Mouse (Mus musculus): ENCODE results near the gene Ormdl3.

Gene Ormdl3

DNA sequence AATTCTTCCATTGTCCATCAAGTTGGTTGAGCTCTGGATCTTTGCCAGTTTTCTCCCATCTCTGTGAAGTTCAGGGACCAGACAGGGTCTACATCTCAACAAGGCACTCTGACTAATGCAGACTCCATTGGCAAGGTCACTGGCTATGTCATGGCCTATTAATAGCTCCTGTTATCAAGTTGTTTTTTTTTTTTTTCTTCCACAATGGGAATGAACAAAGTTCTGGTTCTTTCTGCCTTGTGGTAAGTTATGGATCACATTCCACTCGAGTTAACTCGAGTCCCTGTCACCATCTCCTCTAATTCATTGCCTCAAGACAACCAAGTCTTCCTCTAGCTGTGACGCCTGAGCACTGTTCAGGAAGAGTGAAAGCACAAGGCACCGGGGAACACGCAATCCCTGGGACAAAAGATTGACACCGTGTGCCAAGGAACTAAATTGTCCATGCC, 1.7 kb upstream of the Ormdl3 start:
- DNase-seq (ENCODE audit: low read depth, low spot score): no peak

DNA sequence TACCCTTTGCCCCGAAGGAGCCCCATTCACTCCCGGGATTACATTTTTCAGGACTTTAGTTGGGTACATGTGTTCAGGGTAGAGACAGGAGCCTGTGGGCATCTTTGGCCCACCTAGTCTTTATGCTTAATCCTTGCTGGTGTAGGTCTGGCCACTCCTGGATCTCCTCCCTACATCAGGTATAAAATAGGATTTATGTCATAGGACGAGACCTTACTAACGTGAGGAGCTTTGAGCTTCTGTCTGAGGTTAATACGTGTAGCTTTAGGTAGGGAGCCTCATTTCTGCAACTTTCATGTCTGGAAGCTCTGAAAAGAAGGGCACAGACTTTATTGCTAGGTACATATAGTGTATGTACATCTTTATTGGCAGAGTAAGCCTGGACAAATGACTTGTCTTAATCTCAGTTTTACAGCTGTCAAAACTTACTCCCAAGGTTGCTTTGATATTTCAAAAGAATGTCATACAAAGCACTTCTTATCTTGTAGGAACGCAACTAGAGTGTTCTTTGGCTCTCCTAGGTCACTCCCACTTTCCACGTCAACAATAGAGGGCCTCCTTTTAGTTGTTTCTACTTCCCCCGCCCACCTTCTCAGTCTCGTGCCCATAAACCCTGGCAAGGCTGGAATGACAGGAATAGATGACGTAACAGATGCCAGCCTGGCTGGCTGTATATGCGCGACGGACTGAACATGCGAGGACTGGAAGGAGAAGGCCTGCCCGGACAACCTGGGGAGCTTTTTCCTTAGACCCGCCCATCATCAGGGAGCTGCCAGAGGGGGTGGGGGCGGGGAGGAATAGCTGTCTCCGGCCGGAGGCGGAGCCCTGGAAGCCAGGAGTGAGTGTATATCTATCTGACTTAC, 747 bp upstream of the Ormdl3 start:
- peak; percentile 66 for DNase-seq (ENCODE audit: low read depth, low spot score)

DNA sequence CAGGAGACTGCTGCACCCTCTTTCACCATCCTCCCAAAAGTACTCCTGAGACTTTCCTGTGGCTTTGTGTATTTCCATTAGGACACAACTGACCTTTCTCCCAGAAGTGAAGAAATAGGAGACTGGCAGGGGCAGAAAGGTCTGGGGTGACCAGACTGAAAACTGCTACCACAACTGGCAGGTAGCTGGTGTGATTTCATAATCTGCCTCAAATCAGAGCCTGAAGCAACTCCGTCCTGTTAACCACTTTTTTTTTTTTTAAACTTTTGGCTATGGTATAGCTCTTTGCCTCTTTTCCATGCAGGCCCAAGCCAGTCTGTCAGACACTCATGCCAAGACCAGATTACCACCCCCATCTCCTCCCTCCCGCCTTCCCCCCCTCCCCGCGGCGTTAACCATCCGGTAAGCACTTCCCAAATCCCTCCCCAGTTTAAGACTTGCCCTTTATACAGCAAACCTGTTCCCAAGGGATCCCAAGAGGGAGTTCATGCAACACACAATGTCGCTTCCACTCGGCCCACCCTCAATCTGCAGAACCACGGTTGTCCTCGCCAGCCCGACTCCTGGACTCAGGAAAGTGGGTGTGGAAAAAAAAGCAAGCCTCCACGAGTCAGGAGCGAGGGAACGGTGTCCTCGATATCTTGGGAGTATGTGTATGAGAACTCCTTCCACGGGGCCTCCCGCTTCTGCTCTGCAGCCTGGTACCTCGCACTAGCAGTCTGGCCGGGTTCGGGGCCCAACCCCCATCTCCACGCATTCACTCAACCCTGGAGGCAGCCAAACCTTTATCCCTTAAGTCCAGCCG, 879 bp downstream of the Ormdl3 start:
- peak; percentile 12 for DNase-seq (ENCODE audit: low read depth, low spot score)

DNA sequence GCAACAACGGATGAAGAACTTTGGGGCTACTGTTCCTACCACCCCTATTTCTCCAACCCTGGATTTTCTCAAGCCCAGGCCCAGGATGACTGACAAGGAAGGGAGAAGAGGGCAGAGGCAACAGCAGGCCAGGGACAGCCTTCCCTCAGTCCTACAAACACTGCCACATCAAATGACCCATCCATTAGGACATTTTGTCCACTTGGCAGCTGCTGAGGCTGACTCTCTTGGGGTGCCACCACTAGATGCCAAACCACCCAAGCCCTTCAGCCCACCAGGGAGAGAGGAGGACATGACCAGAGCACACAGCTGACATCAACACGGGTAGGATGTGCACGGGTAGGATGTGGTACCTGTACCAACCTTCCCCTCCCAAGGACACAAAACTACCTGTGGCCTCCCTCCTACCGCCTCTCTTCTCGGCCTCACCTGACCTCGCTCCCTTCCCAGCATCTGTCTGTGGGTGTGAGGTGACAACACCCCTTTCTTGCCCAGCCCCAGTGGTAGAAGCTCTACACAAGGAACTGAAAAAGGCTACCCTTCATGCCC, 2.5 kb downstream of the Ormdl3 start:
- DNase-seq (ENCODE audit: low read depth, low spot score): no peak

DNA sequence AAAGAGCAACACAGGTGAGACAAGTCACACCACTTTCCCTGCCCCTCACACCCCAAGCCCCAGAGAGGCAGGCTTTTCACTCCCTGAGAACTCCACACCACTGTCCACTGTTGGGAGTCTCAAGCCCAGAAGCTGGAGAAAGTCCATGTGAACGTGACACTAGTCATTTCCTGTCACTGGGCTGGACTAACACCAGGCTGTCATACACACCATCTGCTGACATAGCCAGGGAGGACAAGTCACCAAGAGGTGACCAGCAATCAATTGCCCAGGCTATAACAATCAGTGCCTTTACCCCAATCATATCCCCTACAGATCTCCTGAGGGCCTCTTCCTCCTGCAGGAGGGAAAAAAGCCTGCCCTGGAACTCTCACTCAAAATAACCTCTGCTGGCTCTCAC, 3.0 kb downstream of the Ormdl3 start:
- no peak for DNase-seq (ENCODE audit: low read depth, low spot score)

DNA sequence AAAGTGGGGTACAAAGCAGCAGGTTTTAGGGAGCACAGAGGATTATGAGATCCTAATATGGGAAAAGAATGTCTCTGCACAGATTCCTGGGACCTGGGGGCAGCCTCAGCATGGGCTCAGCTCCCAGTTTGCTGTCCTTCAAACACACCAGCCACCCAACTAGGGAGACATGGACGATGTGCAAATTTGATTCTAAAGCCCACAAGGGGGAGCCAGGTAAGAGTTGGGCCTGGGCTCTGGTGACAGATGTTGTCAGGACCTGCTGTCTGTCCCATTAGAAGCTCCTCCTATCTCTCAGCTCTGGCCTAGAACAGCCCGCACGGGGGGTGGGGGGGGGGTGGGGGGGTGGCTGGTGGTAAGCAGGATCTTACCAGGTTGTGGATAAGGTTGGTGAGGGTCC, 3.6 kb downstream of the Ormdl3 start:
- DNase-seq (ENCODE audit: low read depth, low spot score): no peak

DNA sequence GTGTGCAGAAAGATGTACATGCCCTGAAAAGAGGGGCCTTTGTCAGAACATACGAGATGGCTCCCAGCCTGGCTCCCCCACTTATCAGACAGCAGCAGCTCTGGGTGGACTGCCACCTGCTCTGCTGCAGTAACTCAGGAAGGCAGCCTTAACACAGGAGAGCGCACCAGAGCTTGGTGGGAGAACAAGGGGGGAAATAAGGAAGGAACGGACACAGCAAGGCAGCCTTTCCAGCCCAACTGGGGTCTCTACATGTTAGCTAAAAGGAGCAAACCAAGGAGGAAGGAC, 4.0 kb downstream of the Ormdl3 start:
- no peak for DNase-seq (ENCODE audit: low read depth, low spot score)

DNA sequence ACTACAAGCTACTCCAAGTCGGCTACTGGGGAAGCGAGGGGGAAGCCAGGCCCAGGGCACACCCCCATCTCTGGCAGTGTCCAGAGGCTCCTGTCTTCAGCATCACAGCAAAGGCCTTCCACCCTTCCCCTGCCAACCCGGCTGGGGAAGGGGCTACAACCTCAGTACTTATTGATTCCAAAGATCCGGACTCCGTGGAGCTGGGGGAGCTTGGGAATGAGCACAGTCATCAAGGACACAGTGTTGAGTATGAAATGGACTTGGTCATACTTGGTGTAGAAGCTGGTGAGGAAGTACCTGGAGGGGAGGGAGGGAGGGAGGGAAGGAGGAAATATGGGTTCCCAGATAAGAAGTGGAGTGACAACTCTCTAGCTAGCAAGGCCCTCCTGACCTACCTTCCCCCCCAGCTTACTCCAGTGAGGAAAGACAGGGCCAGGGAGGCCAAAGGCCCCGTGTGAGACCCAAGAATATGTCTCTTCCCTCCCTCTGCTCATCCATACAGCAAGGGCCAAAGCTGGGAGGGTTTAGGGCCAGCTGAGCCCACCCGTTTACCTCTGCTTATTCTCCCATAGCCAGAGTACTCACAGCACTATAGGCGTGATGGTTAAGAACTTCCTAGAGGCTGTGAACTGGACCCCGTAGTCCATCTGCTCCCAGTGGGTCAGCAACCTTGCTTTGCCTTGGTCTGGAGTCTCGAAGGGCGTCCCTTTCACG, 4.5 kb downstream of the Ormdl3 start:
- DNase-seq (ENCODE audit: low read depth, low spot score): no peak

DNA sequence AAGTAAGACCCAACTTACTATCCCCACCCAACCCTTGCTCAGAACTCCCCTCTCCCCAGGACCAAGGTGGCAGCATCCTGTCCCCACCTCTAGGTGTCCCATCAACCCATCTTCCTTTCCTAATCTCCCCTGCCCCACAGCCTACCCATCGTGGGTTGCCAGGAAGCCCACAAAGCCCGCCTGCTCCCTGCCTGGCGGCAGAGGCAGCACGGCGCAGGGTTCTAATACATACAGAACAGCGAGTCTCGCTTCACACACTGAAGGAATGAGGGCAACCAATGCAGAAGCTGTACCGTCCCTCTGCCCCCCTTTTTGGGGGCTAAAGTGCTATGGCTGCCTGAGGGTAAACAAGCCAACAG, 5.2 kb downstream of the Ormdl3 start:
- no peak for DNase-seq (ENCODE audit: low read depth, low spot score)

DNA sequence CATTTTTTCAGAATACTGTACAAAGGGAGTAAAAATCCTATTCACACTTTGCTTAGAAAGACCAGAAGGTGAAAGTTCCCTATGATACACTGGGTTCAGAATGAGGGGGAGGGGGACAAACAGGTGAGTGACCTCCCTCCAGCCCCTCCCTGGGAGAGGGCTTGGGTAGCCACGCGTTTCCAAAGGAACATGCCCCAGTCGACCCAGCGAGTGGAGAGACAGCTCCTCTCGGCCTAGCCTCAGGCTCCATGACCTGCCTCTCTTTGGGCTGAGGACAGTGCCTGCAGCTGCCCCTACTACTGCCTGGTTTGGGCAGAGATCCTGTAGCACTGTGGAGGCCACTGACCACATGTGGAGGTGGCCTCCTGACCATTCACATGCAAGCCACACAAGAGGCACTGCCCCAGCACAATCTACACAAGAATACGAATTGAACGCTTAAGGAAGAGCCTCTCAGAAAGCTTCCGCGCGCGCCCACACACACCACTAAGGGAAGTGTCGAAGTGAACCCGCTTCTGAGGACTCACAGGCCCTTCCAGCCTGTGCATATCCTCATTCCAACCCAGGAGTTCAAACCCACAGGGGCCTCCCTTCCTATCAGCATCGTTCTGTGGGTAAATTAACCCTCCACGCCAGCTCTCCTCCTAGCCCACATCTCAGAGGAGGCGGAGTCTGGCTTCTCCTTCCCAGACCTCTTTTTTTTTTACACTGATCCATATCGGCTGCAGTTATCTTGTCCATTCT, 5.7 kb downstream of the Ormdl3 start:
- DNase-seq (ENCODE audit: low read depth, low spot score): no peak

DNA sequence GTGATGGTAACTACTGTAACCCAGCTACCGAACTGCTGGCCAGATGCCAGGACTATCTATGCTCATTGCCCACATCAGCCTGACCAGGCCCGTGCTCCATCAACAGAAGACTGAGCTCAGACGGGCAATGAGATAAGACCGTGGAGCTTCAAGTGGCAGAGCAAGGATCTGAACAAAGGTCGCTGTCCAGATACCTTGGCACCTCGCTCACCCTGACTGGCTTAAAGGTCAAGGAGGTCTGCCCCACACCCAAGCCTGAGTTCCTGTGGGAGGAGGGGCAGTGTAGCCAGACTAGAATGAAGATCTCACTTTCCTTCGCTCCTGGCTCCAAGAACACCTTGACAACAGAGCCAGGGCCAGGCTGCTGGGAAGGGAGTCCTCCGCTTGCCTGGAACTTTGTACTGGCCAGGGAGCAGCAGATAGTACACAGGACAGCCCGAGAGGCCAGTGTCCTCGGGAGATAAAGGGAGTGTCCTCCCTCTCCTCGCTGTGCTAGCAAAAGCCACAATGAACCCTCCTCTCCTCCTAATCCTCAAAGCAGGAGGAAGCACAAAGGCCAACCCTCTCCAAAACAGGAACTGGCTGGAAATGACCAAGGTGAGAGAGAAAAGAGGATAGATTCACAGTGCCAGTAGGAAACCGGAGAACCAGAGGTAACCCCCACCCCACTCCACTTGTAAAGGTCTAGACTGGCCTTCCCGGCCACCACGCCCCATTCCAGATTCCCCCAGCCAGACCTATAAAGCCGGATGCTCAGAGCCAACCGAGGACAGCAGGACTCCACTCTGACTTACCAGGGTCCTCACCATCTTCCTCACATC, 6.7 kb downstream of the Ormdl3 start:
- DNase-seq (ENCODE audit: low read depth, low spot score): no peak

DNA sequence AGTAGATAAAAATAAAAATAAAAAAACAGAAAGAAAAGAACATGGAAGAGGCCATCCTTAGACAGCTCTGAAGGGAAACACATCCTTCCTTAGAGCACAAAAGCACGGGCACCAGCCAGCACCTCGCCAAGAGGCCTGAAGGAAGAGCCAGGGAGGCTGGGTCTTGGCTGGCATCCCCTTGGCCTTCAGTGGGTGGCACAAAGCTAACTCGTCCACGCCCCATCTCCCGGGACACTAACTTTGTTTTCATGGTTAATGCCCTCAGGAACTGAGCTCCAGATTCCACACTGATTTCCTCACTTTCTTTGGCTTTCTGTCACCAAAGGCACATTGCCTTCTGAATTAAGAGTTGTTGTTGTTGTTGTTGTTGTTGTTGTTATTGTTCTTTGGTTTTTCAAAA, 9.4 kb downstream of the Ormdl3 start:
- DNase-seq (ENCODE audit: low read depth, low spot score): no peak

DNA sequence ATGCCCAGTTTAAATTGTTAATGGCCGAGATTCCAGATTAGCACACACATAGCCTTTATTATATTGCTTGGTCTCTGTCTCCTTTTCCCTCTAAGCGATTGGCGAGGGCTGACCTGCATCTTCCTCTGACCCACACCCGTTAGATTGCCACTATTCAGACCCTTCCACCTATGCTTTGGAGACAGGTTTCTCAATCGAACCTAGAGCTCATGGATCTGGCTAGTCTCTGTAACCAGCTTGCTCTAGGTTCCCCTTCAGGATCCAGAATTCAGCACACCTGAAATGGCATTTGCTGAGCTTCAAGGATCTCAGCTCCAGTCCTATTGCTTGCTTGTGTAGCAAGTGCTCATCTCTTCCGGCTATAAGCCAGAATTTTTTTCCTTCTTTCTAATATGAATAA, 17.7 kb downstream of the Ormdl3 start:
- DNase-seq (ENCODE audit: low read depth, low spot score): no peak

DNA sequence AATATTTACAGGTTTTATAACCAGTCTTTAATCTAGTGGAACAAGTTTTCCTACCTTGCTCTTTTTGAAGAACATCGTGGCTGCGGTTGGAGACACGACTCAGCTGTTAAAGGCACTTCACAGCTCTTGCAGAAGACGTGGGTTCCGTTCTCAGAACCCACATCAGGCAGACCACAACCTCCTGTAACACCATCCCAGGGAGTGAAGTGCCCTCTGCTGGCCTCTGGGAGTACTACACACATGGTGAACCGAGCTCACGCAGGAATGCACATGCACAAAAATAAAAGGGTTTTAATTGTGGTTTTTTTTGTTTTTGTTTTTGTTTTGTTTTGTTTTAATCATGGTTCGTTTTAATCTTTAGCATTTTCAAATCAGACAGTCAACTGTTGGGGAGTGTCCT, 18.8 kb downstream of the Ormdl3 start:
- no peak for DNase-seq (ENCODE audit: low read depth, low spot score)

DNA sequence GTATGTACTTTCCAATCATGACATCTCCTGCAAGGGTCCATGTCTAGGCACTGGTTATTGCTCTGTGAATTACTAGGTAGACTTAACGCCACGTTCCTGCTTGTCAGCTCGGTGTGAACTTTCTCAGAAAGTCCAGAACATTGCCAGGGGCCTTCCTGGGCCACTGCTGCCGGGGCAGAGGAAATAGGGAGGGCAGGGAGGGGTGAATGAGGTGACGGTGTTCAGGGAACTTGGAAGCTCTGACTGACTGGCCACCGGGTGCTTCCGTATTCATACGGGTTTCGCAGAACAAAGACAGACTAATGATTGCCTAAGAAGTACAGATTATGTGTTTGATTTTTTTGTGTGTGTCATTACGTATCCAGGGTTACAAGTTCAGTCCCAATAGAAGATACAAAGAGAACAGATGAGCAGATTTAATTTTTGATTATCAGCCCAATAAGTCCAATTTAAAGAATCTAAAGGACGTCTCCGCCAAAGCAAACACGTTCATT, 23.2 kb downstream of the Ormdl3 start:
- DNase-seq (ENCODE audit: low read depth, low spot score): no peak

DNA sequence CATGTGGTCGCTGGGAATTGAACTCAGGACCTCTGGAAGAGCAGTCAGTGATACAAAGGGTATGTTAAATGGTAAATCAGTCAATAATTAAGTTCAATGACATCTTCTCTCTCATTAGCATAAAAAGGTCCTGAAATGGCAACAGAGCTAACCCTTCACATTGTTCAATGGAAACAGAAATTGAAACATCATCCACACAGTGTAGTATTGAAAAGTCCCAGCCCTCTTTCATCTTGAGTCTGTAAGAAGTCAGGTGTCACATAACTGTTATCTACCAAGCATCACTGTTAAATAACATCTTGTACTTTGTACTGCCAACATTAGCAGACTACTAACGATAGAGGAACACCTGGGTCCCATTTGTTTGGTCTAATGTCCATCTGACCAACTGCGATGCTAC, 24.1 kb downstream of the Ormdl3 start:
- no peak for DNase-seq (ENCODE audit: low read depth, low spot score)

DNA sequence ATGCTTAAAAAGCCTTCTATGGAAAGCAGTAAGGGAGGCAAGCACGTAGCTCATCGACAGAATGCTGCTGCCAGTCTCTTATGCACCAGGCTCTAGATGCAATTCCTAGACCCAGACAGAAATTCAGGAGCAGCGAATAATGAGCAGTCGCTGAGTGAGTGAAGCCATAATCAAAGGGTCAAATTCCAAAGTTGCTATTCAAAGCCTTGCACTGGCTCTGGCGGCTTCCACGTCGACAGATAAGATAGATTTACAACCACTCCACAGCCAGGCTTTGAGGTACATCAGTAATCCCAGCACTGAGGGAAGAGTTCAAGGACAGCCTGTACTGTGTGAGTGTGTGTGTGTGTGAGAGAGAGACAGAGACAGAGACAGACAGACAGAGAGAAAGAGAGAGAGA, 26.2 kb downstream of the Ormdl3 start:
- no peak for DNase-seq (ENCODE audit: low read depth, low spot score)

DNA sequence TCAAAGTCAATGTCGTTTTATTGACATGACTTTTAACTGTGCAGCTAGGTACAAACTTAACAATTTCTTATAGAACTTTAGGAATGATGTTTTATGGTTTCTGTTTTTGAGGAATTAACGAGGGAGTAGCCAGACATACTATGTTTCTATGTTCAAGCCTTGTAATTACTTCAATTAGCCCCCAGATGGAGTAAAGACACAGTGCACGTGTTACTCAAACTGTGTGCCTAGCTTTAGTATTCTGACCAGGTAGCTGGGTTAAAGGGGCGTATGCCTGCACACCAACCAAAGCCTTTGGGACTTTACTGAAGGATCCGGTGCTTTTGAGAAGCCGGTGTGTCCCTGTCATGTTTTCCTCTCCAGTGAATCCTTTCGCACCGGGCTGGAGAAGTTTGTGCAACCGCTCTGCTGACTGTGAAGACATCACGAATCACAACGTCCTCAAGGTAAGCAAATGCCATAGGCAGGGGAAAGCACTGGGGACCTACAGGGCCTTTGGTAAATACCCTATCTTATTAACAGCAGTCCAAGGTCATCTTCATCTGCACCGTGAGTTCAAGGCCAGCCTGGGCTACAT, 32.0 kb downstream of the Ormdl3 start:
- DNase-seq (ENCODE audit: low read depth, low spot score): no peak

DNA sequence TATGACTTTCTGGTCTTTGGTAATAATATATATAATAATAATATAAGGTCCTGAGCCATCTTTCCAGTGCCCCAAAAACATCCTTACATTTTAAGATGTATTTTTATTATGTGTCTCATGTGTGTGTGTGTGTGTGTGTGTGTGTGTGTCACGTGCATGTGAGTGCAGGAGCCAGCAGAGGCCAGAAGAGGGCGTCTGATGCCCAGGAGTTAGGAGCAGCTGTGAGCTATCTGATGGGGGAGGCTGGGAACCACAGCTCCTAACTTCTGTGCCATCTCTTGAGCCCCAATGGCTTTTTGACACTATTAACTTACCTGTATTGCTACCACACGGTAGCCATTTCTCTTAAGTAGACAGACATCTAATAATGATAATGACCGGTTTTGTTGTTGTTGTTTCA, 33.2 kb downstream of the Ormdl3 start:
- DNase-seq (ENCODE audit: low read depth, low spot score): no peak
